Mouse (Mus musculus) cerebellum, adult 11-12 months (tissue): ENCODE measurements around the gene Creg1.
A peak's percentile ranks its signal among the peaks of the same experiment; 100 is the strongest.
"Not testable (repeated sequence)": the region's sequence is repeated elsewhere in the genome, so short reads cannot be mapped to it uniquely, and the experiment has no call there.

Experiments
- DNase-seq: peaks from one replicate; pipeline ENCODE4 v3.0.0; 2022

Creg1 gene

GRCm38 (mm10) chr1:165751838-165752237 lies 11.7 kb upstream of the Creg1 start:
- DNase-seq, result no peak

GRCm38 (mm10) chr1:165754205-165754604 lies 9.3 kb upstream of the Creg1 start:
- no peak for DNase-seq

GRCm38 (mm10) chr1:165755194-165755593 lies 8.4 kb upstream of the Creg1 start:
- DNase-seq, result no peak

GRCm38 (mm10) chr1:165761522-165762305 lies 1.8 kb upstream of the Creg1 start:
- DNase-seq, result no peak

GRCm38 (mm10) chr1:165762498-165762897 lies 1.0 kb upstream of the Creg1 start:
- not testable (repeated sequence) for DNase-seq

- no peak for DNase-seq
Measured at GRCm38 (mm10) chr1:165762914-165763634, 472 bp upstream of the Creg1 start.

GRCm38 (mm10) chr1:165764571-165764970 lies 1.0 kb downstream of the Creg1 start:
- DNase-seq, result no peak

GRCm38 (mm10) chr1:165765041-165765440 lies 1.5 kb downstream of the Creg1 start:
- DNase-seq, result no peak

GRCm38 (mm10) chr1:165765651-165766294 lies 2.2 kb downstream of the Creg1 start:
- DNase-seq, result no peak

- DNase-seq, result no peak
Measured at GRCm38 (mm10) chr1:165766295-165766890, 2.8 kb downstream of the Creg1 start.

- DNase-seq, result no peak
Measured at GRCm38 (mm10) chr1:165768894-165769512, 5.5 kb downstream of the Creg1 start.

- no peak for DNase-seq
Measured at GRCm38 (mm10) chr1:165770181-165770759, 6.7 kb downstream of the Creg1 start.

- peak; percentile 30 for DNase-seq
Measured at GRCm38 (mm10) chr1:165771491-165771897, 7.9 kb downstream of the Creg1 start.

GRCm38 (mm10) chr1:165771998-165772397 lies 8.5 kb downstream of the Creg1 start:
- no peak for DNase-seq

- peak; percentile 17 for DNase-seq
Measured at GRCm38 (mm10) chr1:165775518-165776294, 12.2 kb downstream of the Creg1 start.

- DNase-seq, result no peak
Measured at GRCm38 (mm10) chr1:165779954-165780585, 16.5 kb downstream of the Creg1 start.

GRCm38 (mm10) chr1:165780586-165781111 lies 17.1 kb downstream of the Creg1 start:
- DNase-seq, result no peak

GRCm38 (mm10) chr1:165781426-165781825 lies 17.9 kb downstream of the Creg1 start:
- no peak for DNase-seq

- DNase-seq, result no peak
Measured at GRCm38 (mm10) chr1:165781911-165782310, 18.4 kb downstream of the Creg1 start.

- no peak for DNase-seq
Measured at GRCm38 (mm10) chr1:165786296-165786695, 22.8 kb downstream of the Creg1 start.

GRCm38 (mm10) chr1:165788511-165788910 lies 25.0 kb downstream of the Creg1 start, which contains the start of gene Cd247:
Cd247 (plus strand) TSS chr1:165788681.
- no peak for DNase-seq
